Mouse (Mus musculus) regulatory T cell (primary cell): ENCODE measurements around the gene Cfap97.
"Not testable (repeated sequence)": the region's sequence is repeated elsewhere in the genome, so short reads cannot be mapped to it uniquely, and the experiment has no call there.

Experiments used
- in situ Hi-C: fragments of 300-600 bp; cut with MboI, MseI; formaldehyde crosslinking; loops from one replicate; pipeline ENCODE4 v1.15.1; 2025; ENCODE audit warnings: high pct_unique_total_duplicates

Gene Cfap97

DNA sequence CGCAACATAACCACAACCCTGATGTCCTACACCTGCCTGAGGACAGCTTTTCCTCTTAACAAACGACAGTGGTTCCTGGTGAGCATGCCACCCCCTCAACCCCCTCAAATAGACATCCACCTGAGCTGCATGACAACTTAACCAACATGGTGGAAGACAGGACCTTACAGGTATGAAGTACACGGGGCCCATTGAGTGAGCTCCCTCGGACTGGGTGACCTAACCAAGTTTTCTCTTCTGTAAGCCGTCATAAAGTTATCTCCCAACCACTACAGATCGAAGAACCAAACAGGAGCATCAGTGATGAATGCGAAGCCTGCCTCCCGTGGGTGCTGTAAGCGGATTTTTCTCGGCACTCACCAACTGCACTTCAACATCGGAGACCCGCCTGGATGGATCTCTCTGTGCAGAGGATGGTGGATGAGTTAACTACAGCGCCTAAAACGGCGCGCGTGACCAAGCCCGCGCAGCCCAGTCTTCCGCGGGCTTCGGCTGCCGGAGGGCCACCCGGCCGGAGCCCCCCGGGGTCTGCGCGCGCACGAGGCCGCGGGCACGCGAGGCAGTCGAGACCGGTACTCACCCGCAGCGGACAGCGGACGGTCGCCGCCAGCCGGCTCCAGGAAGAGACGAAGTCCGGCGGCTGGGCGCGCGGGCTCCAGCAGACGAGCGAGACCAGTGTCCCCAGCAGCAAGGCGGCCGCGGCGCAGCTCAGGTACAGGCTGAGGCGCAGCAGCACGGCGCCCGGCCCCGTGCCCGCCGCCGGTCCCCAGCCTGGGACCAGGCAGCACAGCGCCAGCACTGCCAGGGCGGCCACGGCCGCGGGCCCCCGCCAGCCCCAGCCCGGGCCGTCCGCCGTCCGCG, at the start of gene Cfap97:
Gene Cfap97 (plus strand): TSS at position 570 of the 861 bp plus-strand sequence.
- in situ Hi-C loops, result loop anchor here (25.0 kb wide), 1 partner anchor 586 kb away; the partner anchor contains the start of gene Irf2

DNA sequence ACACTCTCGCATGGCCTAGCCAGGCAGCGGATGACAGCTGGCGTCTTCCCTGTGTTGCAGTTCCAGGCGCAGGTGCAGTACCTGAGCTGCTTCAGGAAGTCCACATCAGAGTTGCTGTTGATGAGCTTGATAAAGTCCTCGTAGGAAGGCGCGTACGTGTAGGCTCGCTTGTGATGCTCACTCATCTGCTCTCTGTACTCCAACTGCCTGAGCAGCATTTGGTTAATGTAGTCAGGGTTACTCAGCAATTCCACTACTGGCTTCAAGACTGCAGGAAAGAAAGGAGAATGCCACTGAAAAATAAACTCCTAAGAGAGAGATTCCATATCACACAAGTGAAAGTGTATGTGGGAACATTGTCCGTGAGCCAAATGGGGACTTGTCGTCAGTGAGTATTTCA, 48.1 kb upstream of the Cfap97 start:
- in situ Hi-C loops, result no loop called here

DNA sequence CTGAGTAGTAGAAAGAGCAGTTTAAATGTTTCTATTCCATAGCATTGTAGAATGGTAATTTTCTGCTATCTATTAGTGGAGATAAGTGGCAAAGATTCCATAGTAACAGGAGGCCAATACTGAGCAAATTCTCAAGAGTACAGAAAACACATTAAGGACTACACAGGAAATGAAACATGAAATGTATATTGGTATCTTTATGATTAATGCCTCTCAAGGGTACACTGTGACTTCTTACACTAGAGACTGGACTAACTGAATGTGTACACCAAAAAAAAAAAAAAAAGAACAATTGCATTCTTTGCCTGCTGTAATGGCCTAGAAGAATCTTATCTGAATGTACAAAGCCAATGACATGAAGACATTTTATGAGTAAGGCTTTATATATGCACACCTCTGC, 43.9 kb upstream of the Cfap97 start:
- in situ Hi-C loops, result loop anchor here (5.0 kb wide), 1 partner anchor 70 kb away; no protein-coding TSS in a partner anchor

DNA sequence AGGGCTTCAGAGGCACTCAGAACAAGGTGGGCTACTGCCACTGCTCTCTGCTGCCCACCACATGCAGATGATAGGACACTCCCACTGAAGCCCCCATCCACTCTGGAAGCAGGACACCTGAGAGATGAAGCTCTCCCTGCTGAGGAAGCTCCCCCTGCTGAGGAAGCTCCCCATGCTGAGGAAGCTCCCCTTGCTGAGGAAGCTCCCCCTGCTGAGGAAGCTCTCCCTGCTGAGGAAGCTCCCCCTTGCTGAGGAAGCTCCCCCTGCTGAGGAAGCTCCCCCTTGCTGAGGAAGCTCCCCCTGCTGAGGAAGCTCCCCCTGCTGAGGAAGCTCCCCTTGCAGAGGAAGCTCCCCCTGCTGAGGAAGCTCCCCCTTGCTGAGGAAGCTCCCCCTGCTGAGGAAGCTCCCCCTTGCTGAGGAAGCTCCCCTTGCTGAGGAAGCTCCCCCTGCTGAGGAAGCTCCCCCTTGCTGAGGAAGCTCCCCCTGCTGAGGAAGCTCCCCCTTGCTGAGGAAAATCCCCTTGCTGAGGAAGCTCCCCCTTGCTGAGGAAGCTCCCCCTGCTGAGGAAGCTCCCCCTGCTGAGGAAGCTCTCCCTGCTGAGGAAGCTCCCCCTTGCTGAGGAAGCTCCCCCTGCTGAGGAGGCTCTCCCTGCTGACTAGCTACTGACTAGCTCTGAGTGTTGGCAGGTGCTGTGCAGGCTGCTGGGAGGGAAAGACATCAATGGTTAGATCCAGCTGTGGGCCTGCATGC, 38.0 kb upstream of the Cfap97 start:
- in situ Hi-C loops, result not testable (repeated sequence)

DNA sequence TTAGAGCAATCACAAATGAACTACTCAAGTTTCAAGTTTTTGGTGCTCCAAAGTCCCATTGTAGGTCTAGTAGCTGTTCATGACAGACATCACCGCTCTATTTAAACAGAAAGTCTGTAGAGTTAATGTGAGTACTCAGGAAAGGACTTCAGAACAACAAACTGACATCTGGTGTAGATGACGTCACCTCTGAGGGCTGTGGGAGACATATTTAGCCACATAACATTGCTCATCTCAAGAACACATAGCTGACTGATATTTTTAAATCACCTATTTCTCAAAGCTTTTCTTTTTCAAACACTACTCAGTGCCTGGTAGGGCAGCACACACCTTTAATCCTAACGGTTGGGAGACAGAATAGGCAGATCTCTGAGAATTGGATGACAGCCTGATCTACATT, 34.4 kb upstream of the Cfap97 start:
- in situ Hi-C loops, result no loop called here

DNA sequence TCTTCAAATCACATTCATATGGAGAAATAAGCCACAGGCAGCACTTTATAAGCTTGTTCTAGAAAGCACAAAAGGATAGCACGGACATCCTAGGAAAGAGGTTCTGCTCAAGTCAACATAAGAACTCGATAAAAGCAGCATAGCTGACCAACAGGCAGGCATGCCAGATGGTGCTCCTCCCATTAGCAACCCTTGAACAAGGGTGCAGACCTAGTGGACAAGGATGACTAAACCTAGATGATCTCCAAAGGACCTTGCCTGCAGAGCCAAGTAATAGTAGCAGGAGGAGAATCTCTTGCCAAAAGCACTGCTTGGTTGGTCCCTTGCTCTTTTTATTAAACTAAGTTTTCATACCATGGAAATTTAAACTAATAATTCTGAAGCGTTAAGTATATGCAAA, 32.4 kb upstream of the Cfap97 start:
- in situ Hi-C loops, result no loop called here

DNA sequence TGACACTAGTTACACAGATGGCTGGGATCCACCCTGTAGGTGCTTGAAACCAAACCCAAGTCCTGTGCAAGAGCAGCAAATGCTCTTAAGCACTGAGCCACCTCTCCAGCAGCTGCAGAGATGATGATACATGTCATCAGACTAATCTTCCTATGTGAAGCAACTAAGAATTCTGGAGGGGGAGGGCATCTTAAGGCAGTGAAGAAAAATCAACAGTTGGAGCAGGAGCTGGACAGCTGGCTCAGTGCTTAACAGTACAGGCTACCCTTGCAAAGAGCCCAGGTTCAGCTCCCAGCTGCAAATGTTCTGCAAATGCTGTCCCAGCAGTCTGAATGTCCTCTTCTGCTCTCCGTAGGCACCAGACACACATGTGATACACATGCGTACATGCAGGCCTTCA, 29.1 kb upstream of the Cfap97 start:
- in situ Hi-C loops, result no loop called here

DNA sequence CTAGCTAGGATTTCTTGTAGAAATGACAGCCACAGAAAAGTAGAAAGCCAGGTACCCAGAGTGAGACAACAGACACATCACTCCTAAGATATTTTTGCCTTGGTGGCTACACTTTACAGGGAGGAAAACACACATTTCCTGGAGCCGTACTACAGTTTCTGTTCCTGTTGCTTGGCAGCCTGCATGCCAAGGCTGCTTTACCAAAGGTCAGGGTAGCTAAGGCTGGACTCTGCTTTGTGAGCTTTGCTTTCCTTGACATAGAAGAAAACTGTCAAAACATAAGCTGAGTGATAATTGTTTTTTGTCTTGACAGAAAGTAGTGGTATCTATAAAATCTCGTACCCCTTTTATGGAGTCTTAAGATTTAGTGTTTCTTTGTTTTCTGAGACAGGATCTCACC, 21.1 kb upstream of the Cfap97 start:
- in situ Hi-C loops, result no loop called here

DNA sequence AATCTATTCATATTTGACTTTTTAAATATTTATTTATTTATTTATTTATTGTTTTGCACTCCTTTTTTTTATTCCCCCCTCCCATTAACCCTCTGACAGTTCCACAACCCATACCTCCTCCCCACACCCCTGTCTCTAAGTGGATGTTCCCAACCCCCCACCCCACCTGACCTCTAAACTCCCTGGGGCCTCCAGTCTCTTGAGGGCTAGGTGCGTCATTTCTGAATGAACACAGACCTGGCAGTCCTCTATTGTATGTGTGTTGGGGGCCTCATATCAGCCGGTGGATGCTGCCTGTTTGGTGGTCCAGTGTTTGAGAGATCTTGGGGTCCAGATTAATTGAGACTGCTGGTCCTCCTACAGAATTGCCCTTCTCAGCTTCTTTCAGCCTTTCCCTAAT, 16.0 kb upstream of the Cfap97 start:
- in situ Hi-C loops, result not testable (repeated sequence)

DNA sequence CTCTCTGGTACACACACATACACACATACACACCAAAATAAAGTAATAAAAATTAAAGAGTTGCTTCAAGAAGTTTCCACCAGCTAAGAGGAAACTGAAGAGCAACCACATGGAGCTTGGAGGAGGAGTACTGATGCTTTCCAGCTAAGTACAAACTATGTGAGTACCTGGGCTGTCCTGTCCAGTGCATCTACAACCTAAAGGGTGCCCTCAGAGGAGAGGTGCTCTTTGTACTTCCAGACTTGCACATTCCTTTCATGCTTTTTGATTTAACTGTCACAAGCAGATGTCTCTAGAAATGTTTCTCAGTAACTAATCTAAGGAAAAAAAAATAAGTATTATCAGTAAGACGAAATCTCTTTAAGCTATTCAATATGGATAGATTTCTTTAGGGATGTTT, 14.2 kb upstream of the Cfap97 start:
- in situ Hi-C loops, result no loop called here

DNA sequence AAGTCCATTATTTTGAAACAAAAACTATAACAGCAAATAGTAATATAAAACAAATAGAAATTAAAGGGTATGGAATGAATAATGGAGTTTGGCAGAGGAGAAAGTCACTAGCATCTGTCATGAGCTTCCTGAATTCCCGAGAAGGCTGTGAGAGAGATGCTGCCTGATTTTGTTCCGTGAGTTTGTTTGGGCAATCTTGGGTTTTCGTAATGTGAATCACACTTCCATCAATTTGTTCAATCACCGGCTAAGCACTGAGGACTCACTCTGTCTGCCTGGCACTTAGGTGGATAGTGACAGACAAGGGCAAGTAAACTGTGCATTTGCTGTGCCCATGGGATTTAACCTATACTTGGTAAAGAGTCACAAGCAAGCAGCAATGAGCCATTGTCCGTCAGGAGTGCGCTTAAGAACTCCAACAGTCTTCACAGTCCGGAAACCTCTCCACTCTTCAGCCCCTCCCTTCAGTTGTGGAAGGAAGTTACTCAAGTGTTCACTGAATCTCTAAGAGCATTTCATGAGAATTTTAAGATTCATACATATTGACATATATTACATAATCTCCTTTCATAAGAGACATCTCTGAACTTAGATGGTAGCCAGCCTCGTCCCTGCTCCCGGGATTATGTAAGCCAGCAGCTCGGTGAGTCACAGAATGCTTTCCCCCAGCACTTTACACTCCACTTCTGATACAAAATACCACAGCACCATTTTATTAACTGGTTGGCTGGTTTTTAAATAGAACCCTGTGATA, 13.6 kb upstream of the Cfap97 start:
- in situ Hi-C loops, result no loop called here

DNA sequence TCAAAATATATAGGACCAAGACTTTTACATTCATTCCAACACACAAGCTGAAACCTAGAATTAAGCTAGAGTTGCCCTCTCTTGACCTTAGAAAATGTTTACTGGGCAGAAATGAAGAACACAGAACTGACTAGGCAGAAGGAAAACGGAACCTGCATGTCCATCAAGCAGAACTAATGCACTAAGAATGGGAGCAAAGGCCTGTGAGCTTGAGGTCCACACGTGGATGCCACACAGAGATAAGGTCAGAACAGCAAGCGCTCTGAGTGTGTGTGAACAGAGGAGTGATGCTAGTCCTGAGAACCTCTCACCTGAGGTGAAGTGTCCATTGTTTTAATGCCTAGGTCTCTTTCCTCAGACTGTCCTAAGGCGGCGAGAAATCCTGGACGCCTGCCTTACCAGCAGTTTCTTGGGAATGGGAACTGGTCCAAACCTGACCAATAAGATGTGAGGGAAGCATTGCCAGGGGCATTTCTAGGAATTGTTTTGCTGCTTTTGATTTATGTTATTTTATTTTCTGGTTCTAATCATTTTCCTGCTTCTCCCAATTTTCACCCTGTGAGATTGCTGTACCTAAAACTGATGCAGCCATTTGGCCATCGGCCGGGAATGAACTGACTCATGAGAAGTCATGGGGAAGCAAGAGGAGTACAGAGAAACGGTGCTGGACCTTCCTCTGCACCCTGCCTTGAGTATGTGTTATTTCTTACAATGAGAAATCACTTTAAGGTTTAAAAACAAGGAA, 11.0 kb upstream of the Cfap97 start:
- in situ Hi-C loops, result loop anchor here (10.0 kb wide), 1 partner anchor 166 kb away; the partner anchor contains the start of genes 1700029J07Rik and Ufsp2

DNA sequence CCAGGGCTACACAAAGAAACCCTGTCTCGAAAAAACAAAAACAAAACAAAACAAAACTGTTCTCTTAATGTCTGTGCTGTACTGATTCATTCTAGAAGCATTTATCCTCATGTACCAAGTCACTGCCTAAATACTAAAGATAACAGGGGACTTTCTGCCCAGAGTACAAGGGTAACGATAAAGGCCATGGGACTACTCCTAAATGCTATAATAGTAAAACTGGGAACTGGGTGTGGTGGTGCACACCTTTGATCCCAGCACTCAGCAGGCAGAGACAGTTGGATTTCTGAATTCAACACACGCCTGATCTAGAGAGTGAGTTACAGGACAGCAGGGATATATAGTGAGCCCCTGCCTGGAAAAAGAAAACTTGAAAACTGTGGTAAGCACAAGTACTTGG, 9.9 kb upstream of the Cfap97 start:
- in situ Hi-C loops, result loop anchor here (10.0 kb wide), 1 partner anchor 167 kb away; the partner anchor contains the start of genes 1700029J07Rik and Ufsp2

DNA sequence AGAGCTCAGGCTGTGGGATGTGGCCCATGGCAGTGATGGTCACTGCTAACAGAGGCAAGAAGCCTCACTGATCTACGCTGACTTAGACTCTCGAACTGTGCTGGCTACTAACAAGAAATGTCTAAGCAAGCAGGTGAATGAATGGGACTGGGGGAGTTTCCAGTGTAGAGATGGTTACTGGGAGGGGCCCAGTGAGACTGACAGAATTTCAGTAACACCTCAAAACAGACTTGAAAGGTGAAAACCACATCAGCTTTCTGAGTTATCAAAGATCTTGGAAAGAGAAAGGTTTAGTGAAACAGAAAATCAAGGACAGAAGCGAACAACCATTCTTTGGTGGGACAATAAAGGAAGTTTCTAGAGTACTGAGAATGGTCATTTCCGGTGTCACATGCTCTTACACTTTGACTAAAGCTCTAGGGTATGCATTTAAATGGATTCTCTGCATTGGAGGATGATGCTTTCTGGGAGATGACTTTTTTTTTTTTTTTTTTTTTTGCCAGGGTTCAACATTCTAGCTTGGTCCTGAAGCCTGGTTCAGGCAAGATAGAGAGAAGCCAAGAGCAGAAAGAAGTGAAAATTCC, 9.0 kb upstream of the Cfap97 start:
- in situ Hi-C loops, result loop anchor here (10.0 kb wide), 1 partner anchor 168 kb away; the partner anchor contains the start of genes 1700029J07Rik and Ufsp2

DNA sequence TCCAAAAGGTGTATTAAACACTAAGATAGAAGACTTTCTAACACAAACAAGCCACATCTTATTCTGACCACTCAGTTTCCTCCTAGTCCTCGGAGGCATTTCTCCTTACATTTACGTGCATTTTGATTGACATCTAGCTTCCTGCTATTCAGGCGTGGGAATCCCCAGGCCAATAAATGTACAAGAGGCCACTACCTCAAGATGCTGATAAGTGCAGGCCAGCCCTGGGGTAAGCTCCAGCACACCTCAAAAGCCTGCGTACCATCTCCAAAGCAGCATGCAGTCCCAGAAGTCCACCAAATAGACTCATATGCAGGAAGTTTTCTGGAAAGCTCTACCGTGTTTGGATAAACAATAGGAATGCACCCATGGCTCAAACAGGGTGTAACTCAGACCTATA, 8.1 kb upstream of the Cfap97 start:
- in situ Hi-C loops, result loop anchor here (10.0 kb wide), 1 partner anchor 169 kb away; the partner anchor contains the start of genes 1700029J07Rik and Ufsp2

DNA sequence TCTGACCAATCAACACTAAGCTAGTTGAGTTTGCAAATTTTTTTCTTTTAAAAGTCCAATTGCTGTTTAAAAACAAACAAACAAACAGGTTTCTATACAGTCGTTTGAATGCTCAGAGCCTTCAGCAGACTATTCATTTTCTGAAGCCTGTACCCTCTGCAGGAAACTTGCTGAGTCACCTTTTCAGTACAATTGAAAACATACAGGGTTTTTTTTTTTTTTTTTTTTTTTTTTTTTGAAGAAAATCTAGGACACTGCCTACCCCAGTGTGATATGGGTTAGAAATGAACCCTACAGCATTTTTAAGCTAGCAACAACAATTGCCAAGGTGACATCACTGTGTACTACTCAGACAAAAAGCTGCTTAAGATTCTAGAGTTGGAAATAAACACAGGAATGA, 7.6 kb upstream of the Cfap97 start:
- in situ Hi-C loops, result loop anchor here (10.0 kb wide), 1 partner anchor 169 kb away; the partner anchor contains the start of genes 1700029J07Rik and Ufsp2

DNA sequence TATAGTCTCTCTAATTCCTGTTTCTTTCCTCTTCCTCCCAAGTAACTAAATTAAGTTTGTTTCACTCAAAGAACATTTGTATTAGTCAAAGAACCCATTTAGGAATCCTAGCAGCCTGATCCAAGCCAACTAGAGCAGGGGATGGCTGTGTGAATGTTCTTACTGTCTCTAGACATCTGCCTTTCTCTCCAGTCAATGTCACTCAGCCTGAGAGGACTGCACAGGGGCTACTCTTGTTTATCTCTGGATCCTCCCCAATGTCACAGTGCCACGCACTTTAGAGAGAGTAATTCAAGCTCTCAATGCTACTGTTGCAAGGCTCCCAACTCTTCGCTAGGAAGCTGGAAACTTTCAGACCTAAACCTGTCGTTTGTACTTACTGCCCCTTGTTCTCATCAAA, 5.4 kb upstream of the Cfap97 start:
- in situ Hi-C loops, result loop anchor here (10.0 kb wide), 1 partner anchor 171 kb away; the partner anchor contains the start of genes 1700029J07Rik and Ufsp2

DNA sequence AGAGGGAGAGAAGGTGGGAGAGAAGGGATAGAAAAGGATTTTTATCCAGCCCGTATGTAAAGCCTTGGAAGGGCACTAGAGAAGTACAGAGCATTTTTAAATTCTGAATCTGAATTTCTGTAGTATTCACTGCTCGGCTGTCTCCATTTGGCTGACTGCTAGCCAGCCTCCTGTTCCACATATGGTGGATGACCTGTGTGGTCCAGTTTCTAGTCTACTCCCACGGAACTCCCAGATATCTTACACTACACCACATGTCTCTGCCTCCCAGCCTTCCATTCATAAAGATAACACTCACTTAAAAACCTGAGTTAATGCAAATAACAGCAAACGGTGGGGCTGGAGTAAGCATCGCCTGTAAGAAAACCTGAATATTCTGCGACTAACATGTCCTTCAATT, 2.3 kb upstream of the Cfap97 start:
- in situ Hi-C loops, result loop anchor here (10.0 kb wide), 1 partner anchor 175 kb away; the partner anchor contains the start of genes 1700029J07Rik and Ufsp2

DNA sequence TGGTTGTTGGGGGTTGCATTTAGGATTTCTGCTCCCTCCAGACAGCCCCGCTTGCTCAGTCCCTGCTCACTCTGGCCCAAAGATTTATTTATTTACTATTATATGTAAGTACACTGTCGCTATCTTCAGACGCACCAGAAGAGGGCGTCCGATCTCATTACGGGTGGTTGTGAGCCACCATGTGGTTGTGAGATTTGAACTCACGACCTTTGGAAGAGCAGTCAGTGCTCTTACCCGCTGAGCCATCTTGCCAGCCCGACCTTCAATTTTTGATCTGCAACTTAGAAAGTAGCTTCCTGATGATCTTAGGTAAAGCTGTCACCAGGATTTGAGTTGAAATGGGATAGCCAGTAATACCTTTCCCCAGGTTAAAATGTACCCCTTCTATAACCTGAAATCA, 1.8 kb upstream of the Cfap97 start:
- in situ Hi-C loops, result loop anchor here (10.0 to 25.0 kb wide), 2 partner anchors 175 to 588 kb away; partner anchors contain the start of genes 1700029J07Rik, Irf2 and Ufsp2
